Mouse (Mus musculus) ovary, postnatal 14 days (tissue): ENCODE data around the gene Rptor.

Experiments
- DNase-seq: peaks from one replicate; pipeline ENCODE4 v3.0.0; 2022; ENCODE audit warnings: low spot score

Rptor gene

GRCm38 (mm10) chr11:119907006-119907650 lies 304.4 kb downstream of the Rptor start:
- no peak for DNase-seq

GRCm38 (mm10) chr11:119907711-119908110 lies 305.0 kb downstream of the Rptor start:
- DNase-seq = no peak

GRCm38 (mm10) chr11:119909436-119909835 lies 306.7 kb downstream of the Rptor start:
- DNase-seq = peak; percentile 76

GRCm38 (mm10) chr11:119912845-119913244 lies 310.1 kb downstream of the Rptor start:
- no peak for DNase-seq

GRCm38 (mm10) chr11:119913291-119913934 lies 310.7 kb downstream of the Rptor start, which contains the start of gene Chmp6:
Chmp6 (plus strand) TSS chr11:119913441.
- DNase-seq = peak; percentile 96

GRCm38 (mm10) chr11:119913935-119914314 lies 311.2 kb downstream of the Rptor start:
- no peak for DNase-seq

- DNase-seq = no peak
These were observed 311.7 kb downstream of the Rptor start for GRCm38 (mm10) chr11:119914381-119914780.

- no peak for DNase-seq
These were observed 313.0 kb downstream of the Rptor start for GRCm38 (mm10) chr11:119915666-119916065.

GRCm38 (mm10) chr11:119916102-119916790 lies 313.5 kb downstream of the Rptor start:
- no peak for DNase-seq

GRCm38 (mm10) chr11:119916834-119917469 lies 314.2 kb downstream of the Rptor start:
- no peak for DNase-seq

- no peak for DNase-seq
These were observed 315.8 kb downstream of the Rptor start for GRCm38 (mm10) chr11:119918521-119918920.

- DNase-seq = no peak
These were observed 316.7 kb downstream of the Rptor start for GRCm38 (mm10) chr11:119919432-119919831.

- peak; percentile 74 for DNase-seq
These were observed 317.2 kb downstream of the Rptor start for GRCm38 (mm10) chr11:119919897-119920296.

GRCm38 (mm10) chr11:119920668-119921067 lies 318.0 kb downstream of the Rptor start:
- DNase-seq = no peak

- DNase-seq = no peak
These were observed 322.5 kb downstream of the Rptor start for GRCm38 (mm10) chr11:119925176-119925575.

- DNase-seq = no peak
These were observed 324.1 kb downstream of the Rptor start for GRCm38 (mm10) chr11:119926762-119927161.

GRCm38 (mm10) chr11:119928023-119928681 lies 325.4 kb downstream of the Rptor start:
- DNase-seq = no peak

- DNase-seq = no peak
These were observed 327.0 kb downstream of the Rptor start for GRCm38 (mm10) chr11:119929603-119930265.

GRCm38 (mm10) chr11:119931809-119932208 lies 329.1 kb downstream of the Rptor start:
- no peak for DNase-seq

- DNase-seq = no peak
These were observed 330.4 kb downstream of the Rptor start for GRCm38 (mm10) chr11:119933142-119933541.

- DNase-seq = no peak
These were observed 331.3 kb downstream of the Rptor start for GRCm38 (mm10) chr11:119933819-119934583.
